Mouse (Mus musculus) right cerebral cortex, postnatal 14 days (tissue): ENCODE data around the gene Myt1l.

Source experiments
- DNase-seq: peaks from one replicate; pipeline ENCODE4 v3.0.0; 2022

Gene Myt1l

GRCm38 (mm10) chr12:29528031-29528771, at the start of gene Myt1l:
Myt1l (plus strand) TSS chr12:29528384.
- peak; percentile 54 for DNase-seq

GRCm38 (mm10) chr12:29486424-29487035, 41.7 kb upstream of the Myt1l start:
- peak; percentile 18 for DNase-seq

- DNase-seq: no peak
Observed at GRCm38 (mm10) chr12:29526236-29526644, 1.9 kb upstream of the Myt1l start.

GRCm38 (mm10) chr12:29527048-29527761, 979 bp upstream of the Myt1l start:
- DNase-seq: peak; percentile 70

GRCm38 (mm10) chr12:29530241-29530725, 2.1 kb downstream of the Myt1l start:
- no peak for DNase-seq

GRCm38 (mm10) chr12:29530823-29531222, 2.6 kb downstream of the Myt1l start:
- DNase-seq: no peak

GRCm38 (mm10) chr12:29533071-29533876, 5.1 kb downstream of the Myt1l start:
- DNase-seq: peak; percentile 58

GRCm38 (mm10) chr12:29534326-29534725, 6.1 kb downstream of the Myt1l start:
- DNase-seq: no peak

- DNase-seq: peak; percentile 44
Observed at GRCm38 (mm10) chr12:29534761-29535300, 6.6 kb downstream of the Myt1l start.

- DNase-seq: no peak
Observed at GRCm38 (mm10) chr12:29537916-29538315, 9.7 kb downstream of the Myt1l start.

- DNase-seq: no peak
Observed at GRCm38 (mm10) chr12:29538456-29538855, 10.3 kb downstream of the Myt1l start.

GRCm38 (mm10) chr12:29539106-29539505, 10.9 kb downstream of the Myt1l start:
- no peak for DNase-seq

- DNase-seq: no peak
Observed at GRCm38 (mm10) chr12:29540741-29541140, 12.6 kb downstream of the Myt1l start.

- no peak for DNase-seq
Observed at GRCm38 (mm10) chr12:29546073-29546472, 17.9 kb downstream of the Myt1l start.

GRCm38 (mm10) chr12:29547112-29547511, 18.9 kb downstream of the Myt1l start:
- DNase-seq: no peak

GRCm38 (mm10) chr12:29547755-29548154, 19.6 kb downstream of the Myt1l start:
- no peak for DNase-seq

GRCm38 (mm10) chr12:29553138-29553537, 25.0 kb downstream of the Myt1l start:
- DNase-seq: no peak

- peak; percentile 36 for DNase-seq
Observed at GRCm38 (mm10) chr12:29555718-29556117, 27.5 kb downstream of the Myt1l start.

GRCm38 (mm10) chr12:29556408-29556807, 28.2 kb downstream of the Myt1l start:
- DNase-seq: no peak

GRCm38 (mm10) chr12:29556901-29557300, 28.7 kb downstream of the Myt1l start:
- DNase-seq: no peak

GRCm38 (mm10) chr12:29559769-29560168, 31.6 kb downstream of the Myt1l start:
- DNase-seq: no peak

GRCm38 (mm10) chr12:29561222-29561621, 33.0 kb downstream of the Myt1l start:
- no peak for DNase-seq
